Mouse (Mus musculus): ENCODE data around the gene Bola1.
"Not testable (repeated sequence)": the region's sequence is repeated elsewhere in the genome, so short reads cannot be mapped to it uniquely, and the experiment has no call there.

Gene Bola1

GRCm38 (mm10) chr3:96221640-96222038 lies 2.1 kb upstream of the Bola1 start:
- no peak for DNase-seq

- peak; percentile 84 for DNase-seq
Measured at GRCm38 (mm10) chr3:96220765-96221639, 1.5 kb upstream of the Bola1 start, which contains the start of the genes Hist2h2ac and Hist2h2be. TSS of gene Hist2h2ac (minus strand) at chr3:96220880. TSS of gene Hist2h2be (plus strand) at chr3:96221119.

- not testable (repeated sequence) for DNase-seq
Measured at GRCm38 (mm10) chr3:96220131-96220764, 739 bp upstream of the Bola1 start.

DNA sequence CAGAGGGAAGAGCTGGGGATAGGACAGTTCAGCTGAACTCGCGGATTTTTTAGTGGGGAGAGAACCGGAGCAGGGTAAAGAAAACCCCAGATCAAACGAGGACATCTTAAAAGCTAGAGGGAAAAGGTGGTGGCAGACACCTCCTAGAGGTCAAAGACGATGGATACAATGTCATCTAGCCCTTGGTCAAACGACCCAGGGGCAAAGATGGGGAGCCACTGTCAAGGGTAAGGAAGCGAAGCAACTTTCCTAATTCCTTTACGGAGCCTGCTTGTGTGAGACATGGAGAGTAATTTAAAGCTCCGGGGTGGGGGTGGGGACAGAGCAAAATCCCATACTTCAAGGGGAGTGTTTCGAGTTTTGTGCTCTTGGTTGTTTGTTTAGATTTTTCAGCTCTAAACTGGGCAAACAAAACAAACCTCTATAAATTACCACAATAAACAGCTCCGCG lies 293 bp downstream of the Bola1 start:
- peak; percentile 32 for DNase-seq

GRCm38 (mm10) chr3:96209242-96209641 lies 10.3 kb downstream of the Bola1 start:
- no peak for DNase-seq

- no peak for DNase-seq
Measured at GRCm38 (mm10) chr3:96207819-96208218, 11.7 kb downstream of the Bola1 start.

DNA sequence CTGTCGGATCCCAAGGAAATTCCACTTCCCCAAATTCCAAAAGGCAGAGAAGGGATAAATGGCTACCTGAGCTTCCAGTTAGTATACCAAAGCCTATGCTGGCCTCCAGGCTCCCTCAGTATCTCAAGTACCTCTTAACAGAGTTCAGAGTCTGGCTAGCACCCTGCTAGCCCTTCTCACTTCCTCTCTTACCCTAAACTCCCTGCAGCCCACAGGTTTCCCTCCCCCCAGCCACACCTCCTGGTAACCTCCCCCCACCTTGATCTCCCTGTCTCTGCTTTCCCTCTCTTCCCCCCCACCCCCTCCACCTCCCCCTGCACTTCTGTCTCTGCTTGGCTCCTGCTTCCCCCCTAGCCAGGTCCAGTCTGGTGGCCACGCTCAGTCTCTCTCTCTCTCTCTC lies 19.8 kb downstream of the Bola1 start:
- no peak for DNase-seq

DNA sequence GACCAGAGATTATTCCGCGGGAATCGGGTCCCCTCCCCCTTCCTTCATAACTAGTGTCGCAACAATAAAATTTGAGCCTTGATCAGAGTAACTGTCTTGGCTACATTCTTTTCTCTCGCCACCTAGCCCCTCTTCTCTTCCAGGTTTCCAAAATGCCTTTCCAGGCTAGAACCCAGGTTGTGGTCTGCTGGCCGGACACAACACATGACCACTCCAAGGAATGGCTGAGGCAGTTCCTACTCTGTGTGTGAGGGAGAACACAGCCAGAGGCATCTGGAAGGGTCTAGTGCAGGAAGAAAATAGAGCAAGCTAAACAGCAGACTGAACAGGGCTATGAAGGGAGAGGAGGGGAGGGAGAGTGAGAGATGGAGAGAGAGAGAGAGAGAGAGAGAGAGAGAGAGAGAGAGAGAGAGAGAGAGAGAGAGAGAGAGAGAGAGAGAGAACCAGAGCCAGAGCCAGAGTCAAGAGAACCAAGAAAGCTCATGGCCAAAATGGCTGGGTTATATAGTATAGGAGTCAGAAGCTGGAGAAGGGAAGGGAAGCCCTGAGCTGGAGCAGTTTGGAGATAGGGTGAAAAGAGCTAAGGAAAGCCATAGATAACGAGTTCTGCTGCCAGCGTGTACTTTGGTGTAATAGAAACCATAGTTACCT lies 20.8 kb downstream of the Bola1 start:
- not testable (repeated sequence) for DNase-seq

- no peak for DNase-seq
Measured at GRCm38 (mm10) chr3:96198181-96198580, 21.3 kb downstream of the Bola1 start.

DNA sequence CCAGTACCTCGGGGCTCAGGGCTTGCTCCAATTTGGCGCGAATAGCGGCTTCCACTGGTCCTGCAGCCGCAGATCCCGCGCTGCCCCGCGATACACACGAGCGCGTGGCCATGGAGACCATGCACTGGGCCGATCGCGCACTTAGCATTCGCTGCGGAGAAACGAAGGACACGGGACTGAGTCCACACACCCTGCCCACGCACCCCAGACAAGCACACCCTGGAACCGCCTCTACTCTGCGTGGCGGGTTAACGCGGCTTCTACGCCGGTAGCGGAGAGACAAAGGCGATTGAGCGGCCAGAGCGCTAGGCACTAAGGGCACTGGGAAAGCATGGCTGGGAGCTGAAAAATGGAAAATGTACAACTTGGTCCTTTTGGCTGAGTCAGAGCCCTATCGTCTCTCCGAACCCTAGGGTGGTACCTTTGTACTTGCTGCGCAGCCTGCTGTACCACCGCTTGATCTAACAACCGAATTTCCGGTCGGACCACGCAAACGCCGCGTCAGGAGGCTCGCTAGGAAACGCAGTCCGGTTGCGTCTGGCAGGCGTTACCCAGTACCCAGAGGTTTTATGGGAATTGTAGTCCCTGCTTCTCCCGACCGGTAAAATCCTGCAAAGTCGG lies 22.3 kb downstream of the Bola1 start:
- peak; percentile 87 for DNase-seq

DNA sequence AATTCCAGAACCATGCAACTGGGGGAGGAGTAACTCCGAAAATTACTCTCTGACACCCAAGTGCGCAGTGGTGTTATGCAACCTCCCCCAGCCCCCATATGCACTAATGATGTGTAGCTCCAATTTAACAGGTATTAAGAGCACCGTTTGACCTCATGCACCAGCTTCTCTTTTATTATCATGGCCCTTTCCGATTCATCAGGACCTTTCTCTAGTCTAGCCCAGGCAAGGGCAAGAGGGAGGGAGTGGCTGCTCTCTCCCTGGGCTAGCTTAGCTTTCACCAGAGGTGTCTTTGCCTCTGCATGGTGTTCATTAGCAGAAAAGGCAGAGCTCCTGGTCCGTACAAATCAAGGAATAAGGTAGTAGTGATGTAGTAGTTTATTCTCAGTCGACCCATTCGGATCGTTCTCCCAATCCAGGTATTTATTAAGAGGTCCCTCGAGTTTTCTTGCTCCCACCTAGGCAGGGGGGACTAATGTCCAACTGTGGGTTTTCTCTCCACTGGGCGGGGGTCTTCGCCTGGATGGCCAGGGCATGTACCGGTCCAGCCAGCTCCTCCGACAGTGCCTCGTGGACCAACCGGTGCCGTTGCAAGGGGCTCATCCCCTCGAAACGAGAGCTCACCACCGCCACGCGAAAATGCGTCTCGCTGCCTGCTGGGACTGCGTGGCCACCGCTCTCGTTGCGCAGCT lies 22.9 kb downstream of the Bola1 start:
- no peak for DNase-seq

DNA sequence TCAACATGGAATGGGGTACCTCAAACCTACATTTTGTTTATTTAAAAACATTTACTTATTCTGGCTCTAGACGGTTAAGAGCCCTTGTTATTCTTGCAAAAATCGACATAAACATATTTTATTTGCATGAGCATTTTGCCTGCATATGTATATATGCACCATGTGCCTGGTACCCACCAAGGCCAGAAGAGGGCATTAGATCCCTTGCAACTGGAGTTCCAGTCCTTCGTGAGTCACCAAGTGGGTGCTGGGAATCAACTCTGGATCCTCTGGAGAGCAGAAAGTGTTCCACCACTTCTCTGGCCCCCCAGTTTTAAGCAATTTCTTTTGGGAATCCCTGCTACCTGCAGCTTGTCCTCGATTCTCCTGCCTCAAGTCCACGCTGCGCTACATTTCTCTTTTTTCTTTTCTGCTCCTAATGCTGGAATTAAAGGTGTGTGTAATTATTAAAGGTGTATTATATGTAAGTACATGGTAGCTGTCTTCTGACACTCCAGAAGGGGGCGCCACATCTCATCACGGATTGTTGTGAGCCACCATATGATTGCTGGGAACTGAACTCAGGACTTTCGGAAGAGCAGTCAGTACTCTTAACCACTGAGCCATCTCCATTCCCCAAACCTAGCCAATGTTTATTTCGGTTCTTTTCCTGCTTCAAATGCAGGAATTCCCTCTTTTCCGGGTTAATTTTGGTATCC lies 23.7 kb downstream of the Bola1 start:
- no peak for DNase-seq

- no peak for DNase-seq
Measured at GRCm38 (mm10) chr3:96194966-96195365, 24.5 kb downstream of the Bola1 start.

DNA sequence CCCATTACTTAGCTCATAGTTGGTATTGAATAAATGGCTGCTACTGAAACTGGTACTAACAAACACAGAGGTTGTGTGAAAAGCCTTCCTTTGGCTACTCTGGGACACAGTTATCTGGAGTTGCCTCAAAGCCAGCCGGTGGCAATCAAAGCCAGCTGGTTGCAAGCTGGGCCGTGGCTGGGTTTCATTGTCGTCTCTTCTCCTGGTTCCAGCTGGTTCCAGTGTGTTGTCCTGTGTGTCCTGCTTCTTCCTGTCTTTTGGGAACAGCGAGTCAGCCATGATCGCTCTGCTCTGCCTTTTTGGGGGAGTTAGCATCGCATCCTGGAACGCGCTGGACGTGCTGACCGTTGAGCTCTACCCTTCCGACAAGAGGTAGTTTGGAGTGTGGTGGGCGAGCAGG lies 26.5 kb downstream of the Bola1 start:
- no peak for DNase-seq

- no peak for DNase-seq
Measured at GRCm38 (mm10) chr3:96182382-96182776, 37.1 kb downstream of the Bola1 start.

- no peak for DNase-seq
Measured at GRCm38 (mm10) chr3:96181510-96182381, 37.8 kb downstream of the Bola1 start.

DNA sequence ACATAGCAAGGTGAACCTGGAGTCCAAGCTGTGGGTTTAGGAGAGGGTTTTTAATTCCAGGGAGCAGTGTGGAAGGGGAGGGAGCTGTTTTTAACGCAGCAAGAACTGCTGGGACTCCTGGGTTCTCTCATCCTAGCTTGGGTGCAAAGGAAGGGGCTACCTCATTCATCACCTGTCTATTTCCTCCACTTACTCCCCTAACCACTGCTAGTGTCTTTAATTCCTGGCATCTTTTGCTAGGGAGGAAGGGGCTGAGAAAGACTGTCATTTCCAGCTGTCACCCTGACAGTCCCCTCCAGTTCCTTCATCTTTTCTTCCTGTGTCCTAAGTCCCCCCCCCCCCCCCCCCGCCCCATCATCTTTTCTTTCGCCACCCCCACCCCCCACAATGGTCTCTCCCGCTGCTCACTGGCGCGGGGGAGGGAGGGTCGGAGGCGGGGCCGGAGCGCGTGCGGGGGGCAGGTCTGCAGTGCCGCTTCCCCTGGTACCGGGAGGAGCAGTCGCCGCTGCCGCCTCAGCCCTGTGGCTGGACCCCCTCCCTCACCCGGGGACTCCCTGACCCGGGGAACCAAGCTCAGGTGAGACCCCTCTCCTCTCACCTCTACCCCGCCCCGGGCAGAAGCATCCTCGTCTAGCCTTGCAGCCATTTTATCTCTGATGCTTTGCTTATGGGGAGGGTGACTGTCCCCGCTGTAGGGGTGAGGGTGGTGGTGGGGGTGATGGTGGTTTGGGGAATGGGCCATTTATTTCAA lies 38.6 kb downstream of the Bola1 start, which contains the start of gene Sv2a:
Gene Sv2a, plus strand, starts transcription at position 425 of the 751 bp plus-strand sequence.
- peak; percentile 76 for DNase-seq

DNA sequence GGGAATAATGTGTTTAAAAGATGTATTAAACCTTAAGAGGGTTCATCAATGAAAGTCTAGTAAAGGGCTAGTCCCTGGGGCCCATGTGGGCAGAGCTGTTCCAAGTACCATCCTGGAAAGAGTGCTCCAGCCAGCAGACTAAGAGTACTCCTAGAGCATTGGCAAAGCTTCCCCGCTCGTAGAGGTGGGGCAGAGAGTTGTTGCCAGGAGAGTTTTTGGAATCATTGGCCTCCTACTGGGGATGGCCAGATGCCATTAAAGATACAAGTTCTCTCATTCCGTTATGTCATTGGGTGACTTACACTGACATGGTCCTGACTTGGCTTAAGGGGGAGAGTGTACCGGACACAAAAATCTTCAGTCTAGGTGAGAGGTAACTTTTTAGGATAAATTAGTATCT lies 40.0 kb downstream of the Bola1 start:
- DNase-seq = no peak

GRCm38 (mm10) chr3:96178902-96179301 lies 40.6 kb downstream of the Bola1 start:
- no peak for DNase-seq

- no peak for DNase-seq
Measured at GRCm38 (mm10) chr3:96178427-96178826, 41.1 kb downstream of the Bola1 start.

Measured in cerebellum, adult 11 months (tissue).